Mouse (Mus musculus) midbrain, embryonic 14.5 days (tissue): Measurements from ENCODE around the gene Exd2. TPM values are rescaled to one million over a fixed set of nuclear protein-coding genes. Genes with fewer than 3 reads are reported as not detected.

Experiments used
- ATAC-seq: fragments of 200-750 bp; cut with Nextera tagmentation; 2 replicates; pipeline ENCODE4 v1.8.0; 2017; ENCODE audit warnings: moderate number of reproducible peaks, moderate library complexity; ENCODE audit not compliant: low FRiP score, low TSS enrichment
- DNase-seq: peaks from one replicate; pipeline ENCODE4 v3.0.0-alpha.2; 2015
- H3K27ac ChIP-seq: fragments of 300-500 bp; sonication (generic); replicated peaks from 2 replicates; pipeline ENCODE4 v1.5.1; 2014; ENCODE audit warnings: mild to moderate bottlenecking, low read depth, low read length, moderate library complexity
- H3K27me3 ChIP-seq: fragments of 300-500 bp; sonication (generic); 2 replicates; pipeline ENCODE4 v1.6.1; 2014; ENCODE audit warnings: low read length, control low read depth, mixed read lengths; ENCODE audit not compliant: control insufficient read depth, insufficient read depth
- H3K36me3 ChIP-seq: fragments of 300-500 bp; sonication (generic); 2 replicates; pipeline ENCODE4 v1.6.1; 2014; ENCODE audit warnings: low read length, control low read depth; ENCODE audit not compliant: control insufficient read depth, insufficient read depth
- H3K4me1 ChIP-seq: fragments of 300-500 bp; sonication (generic); 2 replicates; pipeline ENCODE4 v1.6.1; 2014; ENCODE audit warnings: mild to moderate bottlenecking, antibody characterized with exemption, low read length, control low read depth; ENCODE audit not compliant: control insufficient read depth, insufficient read depth
- H3K4me2 ChIP-seq: fragments of 300-500 bp; sonication (generic); 2 replicates; pipeline ENCODE4 v1.6.1; 2014; ENCODE audit warnings: mild to moderate bottlenecking, low read length, moderate library complexity
- H3K4me3 ChIP-seq: fragments of 300-500 bp; sonication (generic); replicated peaks from 2 replicates; pipeline ENCODE4 v1.5.1; 2014; ENCODE audit warnings: low read depth, low read length
- H3K9ac ChIP-seq: fragments of 300-500 bp; sonication (generic); replicated peaks from 2 replicates; pipeline ENCODE4 v1.6.1; 2014; ENCODE audit warnings: mild to moderate bottlenecking, low read length, moderate library complexity
- H3K9me3 ChIP-seq: fragments of 300-500 bp; sonication (generic); 2 replicates; pipeline ENCODE4 v1.6.1; 2016; ENCODE audit warnings: low read length, control low read depth, mixed read lengths; ENCODE audit not compliant: control insufficient read depth
- WGBS: fragments of 180-500 bp; shearing (Covaris S2); extraction: QIAGEN DNeasy Blood & Tissue Kit; methylation state at CpG from one replicate; pipeline ENCODE4 v1.1.7; 2014; 5-methylcytosine and 5-hydroxymethylcytosine counted together
- polyA plus RNA-seq: library from polyadenylated mRNA; unstranded; fragments of >200 nt; fragmentation: Nextera tagmentation; extraction: Ambion mirVana; gene quantifications from 2 replicates; pipeline ENCODE4 v1.2.1, GENCODE M21; 2014

The Exd2 gene
- polyA plus RNA-seq, 1 experiment from 2014 or later, result 59.7 TPM

- H3K4me3 ChIP-seq, result no peak overlapping the region
Measured at GRCm38 (mm10) chr12:80549646-80550045, 86.8 kb downstream of the Exd2 start.

More at GRCm38 (mm10) chr12:80549646-80550045, 86.8 kb downstream of the Exd2 start:
- Histone ChIP-seq H3K4me2 (no peak overlapping the region), H3K9ac (no peak overlapping the region), H3K27me3 (no peaks in the 10 kb centered on the region), H3K9me3 (no peaks in the 10 kb centered on the region), H3K4me1 (peaks cover 15% of the 10 kb centered on the region), H3K36me3 (no peaks in the 10 kb centered on the region), H3K27ac (no peak overlapping the region)
- WGBS, result 55% methylated on average over 11 of the region's 11 CpGs
- peak; percentile 55 for DNase-seq
- no peak for ATAC-seq

Other genes starting within 250 kb of the Exd2 start
- gene Actn1, start 202.7 kb upstream of the Exd2 start, polyA plus RNA-seq, result 6.2 and 7.9 TPM in 2 replicates
- 28.0 and 29.9 TPM in 2 replicates for gene Dcaf5, start 26.5 kb upstream of the Exd2 start, polyA plus RNA-seq
- gene Galnt16, start 55.2 kb downstream of the Exd2 start, polyA plus RNA-seq, result 21.7 and 30.4 TPM in 2 replicates
- gene Slc39a9, start 180.8 kb downstream of the Exd2 start, polyA plus RNA-seq, result 20.2 and 29.5 TPM in 2 replicates
- gene Erh, start 181.2 kb downstream of the Exd2 start, polyA plus RNA-seq, result 258 and 288 TPM in 2 replicates
- 2.5 and 3.5 TPM in 2 replicates for gene Plekhd1, start 229.5 kb downstream of the Exd2 start, polyA plus RNA-seq